Mouse (Mus musculus): Measurements from ENCODE around the gene Gjb5.

GRCm38 (mm10) chr4:127352594-127352993 is 5.4 kb downstream of the Gjb5 start:
- TF ChIP-seq CTCF (IDR thresholded peaks at IDR 0.05; ENCODE audit: control insufficient read depth, insufficient read depth, insufficient replicate concordance, low read depth, low read length) (no peak), POLR2A (IDR thresholded peaks at IDR 0.05; ENCODE audit: control insufficient read depth, low read depth, low read length) (no peak)

All from testis, adult 2 months (tissue).